Mouse (Mus musculus): ENCODE results near the gene Hapln1.

DNA sequence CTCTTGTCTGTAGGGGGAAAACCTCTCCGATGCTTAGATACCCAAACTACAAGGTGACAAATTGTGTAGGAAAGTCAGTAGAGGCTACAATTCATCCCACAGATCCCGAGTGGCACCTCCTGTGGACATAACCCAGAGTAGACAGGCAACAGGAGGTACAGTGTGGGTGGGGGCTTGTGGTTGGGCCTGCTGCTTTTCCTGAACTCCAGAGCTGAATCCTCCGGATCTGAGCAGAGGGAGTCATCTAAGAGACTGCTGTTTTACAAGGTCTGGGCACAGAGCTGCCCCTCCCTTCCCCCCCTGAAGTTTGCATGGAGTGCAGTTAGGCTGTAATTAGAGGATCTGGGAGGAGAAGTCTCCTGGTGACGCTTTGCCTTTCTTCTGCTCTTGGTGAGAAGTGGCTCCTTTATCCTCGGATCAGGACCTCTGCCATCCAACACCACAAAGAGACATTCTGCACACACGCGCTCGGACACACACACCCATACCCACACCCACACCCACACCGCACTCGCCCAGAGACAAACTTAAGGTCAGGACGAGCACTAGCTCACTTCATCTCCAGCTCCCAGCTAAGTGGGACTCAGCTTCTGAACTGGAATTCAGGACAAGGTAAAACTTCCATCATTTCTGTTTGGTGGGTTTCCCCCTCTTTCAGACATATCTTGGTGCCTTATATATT lies 846 bp downstream of the Hapln1 start:
- TF ChIP-seq POLR2A (IDR thresholded peaks at IDR 0.05; ENCODE audit: control insufficient read depth, low read depth, low read length) (no peak), CTCF (IDR thresholded peaks at IDR 0.05; ENCODE audit: control insufficient read depth, insufficient read depth, insufficient replicate concordance, low read depth, low read length) (no peak)
